Mouse (Mus musculus) NIH3T3 (cell line): ENCODE data around the gene Vmn1r55.
A peak's percentile ranks its signal among the peaks of the same experiment; 100 is the strongest.
"Not testable (repeated sequence)": the region's sequence is repeated elsewhere in the genome, so short reads cannot be mapped to it uniquely, and the experiment has no call there.

Source experiments
- DNase-seq: peaks from one replicate; pipeline ENCODE4 v3.0.0-alpha.2; 2012; ENCODE audit warnings: low read depth

Vmn1r55 gene

DNA sequence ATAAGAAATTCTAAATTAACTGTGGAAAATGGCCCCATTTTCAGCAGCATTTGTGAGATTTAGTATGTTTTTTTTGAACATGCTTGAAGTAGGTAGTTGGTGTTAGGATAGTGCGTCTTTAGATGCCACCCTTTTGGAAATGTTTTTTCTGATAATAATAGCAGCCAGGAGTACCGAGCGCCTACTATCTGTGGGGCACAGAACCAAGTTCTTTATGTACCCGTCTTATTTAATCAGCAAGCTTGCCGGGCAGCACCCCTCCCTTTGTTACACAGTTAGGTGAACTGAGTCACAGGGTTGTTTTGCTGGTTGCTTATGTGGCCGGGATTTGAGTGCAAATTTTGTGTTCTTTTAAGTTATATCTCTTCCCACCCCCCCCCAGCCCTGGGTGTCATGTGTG, 68.2 kb downstream of the Vmn1r55 start:
- peak; percentile 34 for DNase-seq

- peak; percentile 38 for DNase-seq
These were observed 68.7 kb downstream of the Vmn1r55 start for GRCm38 (mm10) chr7:5080815-5081214.

DNA sequence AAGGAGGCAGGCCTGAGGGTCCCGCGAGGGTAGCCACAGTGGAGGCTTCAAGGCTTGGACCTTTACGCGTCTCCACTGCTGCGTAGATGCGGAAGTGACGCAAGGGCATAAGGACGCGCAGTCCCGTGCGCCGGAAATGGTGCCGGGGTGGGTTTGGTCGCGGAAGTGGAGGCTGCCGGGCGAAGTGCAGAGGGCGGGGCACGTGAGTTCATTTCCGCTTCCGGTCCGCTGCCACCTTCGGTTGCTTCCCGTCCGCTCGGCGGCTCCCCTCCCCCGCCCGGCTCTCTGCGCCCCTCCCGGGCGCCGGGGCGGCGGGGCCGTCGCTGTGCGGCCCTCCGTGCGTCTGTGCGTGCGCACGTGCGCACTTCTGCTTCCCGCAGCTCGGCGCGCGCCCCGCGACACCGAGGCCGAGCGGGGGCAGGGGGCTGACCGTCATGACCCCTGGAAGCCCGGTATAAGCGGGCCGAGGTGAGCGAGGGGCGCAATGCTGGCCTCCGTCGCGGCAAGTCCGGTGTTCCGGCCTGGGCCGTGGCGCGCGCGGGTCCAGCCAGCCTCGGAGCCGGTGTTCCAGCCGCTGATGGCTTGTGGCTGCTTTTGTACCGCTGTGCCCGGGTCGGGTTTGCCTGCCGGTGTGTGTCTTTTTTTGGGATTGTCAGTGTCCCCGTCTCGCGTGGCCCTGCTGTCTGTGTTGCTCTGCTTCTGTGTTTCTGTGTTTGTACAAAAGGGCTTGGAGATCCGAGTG, 69.3 kb downstream of the Vmn1r55 start, which contains the start of gene Epn1:
Gene Epn1, plus strand, starts transcription at position 226 of the 742 bp plus-strand sequence.
- peak; percentile 96 for DNase-seq

GRCm38 (mm10) chr7:5079365-5080009, 70.0 kb downstream of the Vmn1r55 start:
- DNase-seq: not testable (repeated sequence)
